Mouse (Mus musculus) Patski (cell line): ENCODE results near the gene Pank2. TPM values are rescaled to one million over a fixed set of nuclear protein-coding genes. Genes with fewer than 3 reads are reported as not detected.
A peak's percentile ranks its signal among the peaks of the same experiment; 100 is the strongest.

Source experiments
- ATAC-seq: fragments of 100-300 bp; one replicate; pipeline ENCODE4 v1.8.0; 2021
- CTCF ChIA-PET: fragments of 350-600 bp; sonication (Branson Sonifier 250); formaldehyde crosslinking; loops from one replicate; lab custom pipeline; 2022; ENCODE audit warnings: inconsistent platforms; lab: Charles Lee
- POLR2A ChIA-PET: fragments of 350-600 bp; sonication (Branson Sonifier 250); formaldehyde crosslinking; loops from one replicate; lab custom pipeline; 2022; ENCODE audit warnings: antibody characterized with exemption, inconsistent platforms; lab: Charles Lee
- DNase-seq: peaks from one replicate; pipeline ENCODE4 v3.0.0-alpha.2; 2011; ENCODE audit warnings: low read depth, low spot score
- H3K27me3 ChIP-seq: fragments of 371-371 bp; one replicate; pipeline ENCODE4 v1.5.1; 2021
- CTCF ChIP-seq: fragments of 100-300 bp; IDR thresholded peaks from one replicate; pipeline ENCODE4 v1.5.1; 2021
- in situ Hi-C: fragments of 300-500 bp; cut with MboI; formaldehyde crosslinking; loops from 3 replicates; pipeline ENCODE4 v1.11.1; 2018; ENCODE audit warnings: low pct_unique_long_range_greater_than_20kb, mixed read lengths
- polyA plus RNA-seq: library from polyadenylated mRNA; unstranded; gene quantifications from one replicate; pipeline ENCODE4 v1.2.3, GENCODE M21; 2021

Gene Pank2
- polyA plus RNA-seq, 1 experiment from 2014 or later = 42.8 TPM

- in situ Hi-C loops = no loop called here
- ATAC-seq (no peak), DNase-seq (no peak)
- no peak for TF ChIP-seq CTCF
- ChIA-PET CTCF (no interaction called here), POLR2A (interaction anchor here (0.7 kb wide), 1 partner anchor 11 kb away, joined by 4 read pairs; no protein-coding TSS in a partner anchor)
- H3K27me3 ChIP-seq = no peaks in the 10 kb centered on the region
These were observed 3.6 kb upstream of the Pank2 start for GRCm38 (mm10) chr2:131258693-131259092.

- in situ Hi-C loops = loop anchor here (10.0 kb wide), 1 partner anchor 244 kb away; no protein-coding TSS in a partner anchor
- no peak for ATAC-seq
- ChIA-PET POLR2A (interaction anchor here (0.7 to 1.2 kb wide), 2 partner anchors 82 to 247 kb away, joined by 4 to 6 read pairs; no protein-coding TSS in a partner anchor), CTCF (interaction anchor here (1.8 kb wide), 1 partner anchor 166 kb away, joined by 4 read pairs; no protein-coding TSS in a partner anchor)
- DNase-seq = no peak
- H3K27me3 ChIP-seq = no peaks in the 10 kb centered on the region
- no peak for TF ChIP-seq CTCF
These were observed 1.6 kb upstream of the Pank2 start for GRCm38 (mm10) chr2:131260544-131261307.

GRCm38 (mm10) chr2:131261481-131262212 lies 648 bp upstream of the Pank2 start:
- CTCF ChIA-PET = interaction anchor here (1.8 to 2.0 kb wide), 2 partner anchors 8 to 167 kb away, joined by 4 to 6 read pairs; no protein-coding TSS in a partner anchor
- peak; percentile 24 for ATAC-seq
- in situ Hi-C loops = loop anchor here (10.0 kb wide), 1 partner anchor 243 kb away; no protein-coding TSS in a partner anchor
- no peaks in the 10 kb centered on the region for H3K27me3 ChIP-seq
- TF ChIP-seq CTCF = no peak
- DNase-seq = no peak
- POLR2A ChIA-PET = interaction anchor here (1.2 to 1.3 kb wide), 2 partner anchors 39 to 82 kb away, joined by 3 to 4 read pairs; no protein-coding TSS in a partner anchor

- no peaks in the 10 kb centered on the region for H3K27me3 ChIP-seq
- CTCF ChIA-PET = interaction anchor here (1.1 to 2.0 kb wide), 3 partner anchors 10 to 168 kb away, joined by 3 to 6 read pairs (median 4); no protein-coding TSS in a partner anchor
- ATAC-seq (peak; percentile 64), DNase-seq (peak; percentile 37)
- POLR2A ChIA-PET = interaction anchor here (1.3 kb wide), 1 partner anchor 40 kb away, joined by 3 read pairs; no protein-coding TSS in a partner anchor
- TF ChIP-seq CTCF = no peak
- in situ Hi-C loops = loop anchor here (10.0 kb wide), 1 partner anchor 242 kb away; no protein-coding TSS in a partner anchor
These were observed 680 bp downstream of the Pank2 start for GRCm38 (mm10) chr2:131262680-131263670.

GRCm38 (mm10) chr2:131264027-131264426 lies 1.7 kb downstream of the Pank2 start:
- ChIA-PET CTCF (interaction anchor here (1.1 kb wide), 1 partner anchor 9 kb away, joined by 3 read pairs; no protein-coding TSS in a partner anchor), POLR2A (no interaction called here)
- no peaks in the 10 kb centered on the region for H3K27me3 ChIP-seq
- in situ Hi-C loops = loop anchor here (10.0 kb wide), 1 partner anchor 241 kb away; no protein-coding TSS in a partner anchor
- ATAC-seq = no peak
- DNase-seq = no peak
- no peak for TF ChIP-seq CTCF

GRCm38 (mm10) chr2:131265056-131265455 lies 2.8 kb downstream of the Pank2 start:
- DNase-seq = no peak
- no peak for TF ChIP-seq CTCF
- no peaks in the 10 kb centered on the region for H3K27me3 ChIP-seq
- no peak for ATAC-seq
- in situ Hi-C loops = loop anchor here (10.0 kb wide), 1 partner anchor 240 kb away; no protein-coding TSS in a partner anchor
- ChIA-PET POLR2A (no interaction called here), CTCF (interaction anchor here (1.2 kb wide), 1 partner anchor 10 kb away, joined by 3 read pairs; no protein-coding TSS in a partner anchor)

- TF ChIP-seq CTCF = no peak
- ChIA-PET CTCF (interaction anchor here (1.6 to 1.7 kb wide), 2 partner anchors 10 to 11 kb away, joined by 3 to 4 read pairs; no protein-coding TSS in a partner anchor), POLR2A (no interaction called here)
- H3K27me3 ChIP-seq = no peaks in the 10 kb centered on the region
- no peak for ATAC-seq
- in situ Hi-C loops = loop anchor here (10.0 kb wide), 1 partner anchor 139 kb away; no protein-coding TSS in a partner anchor
- DNase-seq = no peak
These were observed 13.2 kb downstream of the Pank2 start for GRCm38 (mm10) chr2:131275493-131275892.

GRCm38 (mm10) chr2:131276722-131277121 lies 14.4 kb downstream of the Pank2 start:
- CTCF ChIA-PET = interaction anchor here (1.4 kb wide), 1 partner anchor 24 kb away, joined by 4 read pairs; no protein-coding TSS in a partner anchor
- no peak for TF ChIP-seq CTCF
- no peak for DNase-seq
- POLR2A ChIA-PET = no interaction called here
- no peaks in the 10 kb centered on the region for H3K27me3 ChIP-seq
- in situ Hi-C loops = loop anchor here (10.0 kb wide), 1 partner anchor 138 kb away; no protein-coding TSS in a partner anchor
- ATAC-seq = no peak

GRCm38 (mm10) chr2:131281596-131281995 lies 19.3 kb downstream of the Pank2 start:
- ChIA-PET CTCF (no interaction called here), POLR2A (no interaction called here)
- TF ChIP-seq CTCF = no peak
- ATAC-seq = no peak
- in situ Hi-C loops = no loop called here
- H3K27me3 ChIP-seq = no peaks in the 10 kb centered on the region
- no peak for DNase-seq
